Mouse (Mus musculus) CH12.LX (cell line): Measurements from ENCODE around the gene Chd5. TPM values are rescaled to one million over a fixed set of nuclear protein-coding genes. Genes with fewer than 3 reads are reported as not detected.

Experiments
- DNase-seq: peaks from one replicate; pipeline ENCODE4 v3.0.0-alpha.2; 2013; ENCODE audit errors: extremely low read depth
- H3K27ac ChIP-seq: 2 replicates; pipeline ENCODE4 v1.5.1; 2012; ENCODE audit warnings: low read depth, mild to moderate bottlenecking, control low read depth, moderate library complexity; ENCODE audit not compliant: insufficient read depth
- H3K27me3 ChIP-seq: replicated peaks from 2 replicates; pipeline ENCODE3; 2012; ENCODE audit warnings: inconsistent platforms
- H3K36me3 ChIP-seq, 2 experiments: replicated peaks in 1 of 2; 2 replicates each; pipeline versions ENCODE3 to v1.6.1; 2012; ENCODE audit warnings: inconsistent platforms in 1 of 2, low read length in 1 of 2, mild to moderate bottlenecking in 1 of 2, mixed read lengths in 1 of 2, moderate library complexity in 1 of 2; ENCODE audit not compliant: control insufficient read depth in 1 of 2, insufficient read depth in 1 of 2
- H3K4me1 ChIP-seq, 2 experiments: 2 replicates each; pipeline ENCODE4 v1.6.1; 2012; ENCODE audit warnings: inconsistent platforms in 1 of 2, moderate library complexity in 1 of 2; ENCODE audit not compliant: insufficient read depth in 2 of 2, control insufficient read depth in 1 of 2
- H3K4me2 ChIP-seq: 2 replicates; pipeline ENCODE4 v1.6.1; 2012; ENCODE audit warnings: low read depth, mild to moderate bottlenecking, control low read depth; ENCODE audit not compliant: poor library complexity, insufficient read depth, severe bottlenecking
- H3K4me3 ChIP-seq, 3 experiments: fragments of 150-350 bp in 1 of 3; sonication (generic) in 1 of 3; replicated peaks in 1 of 3; 2 replicates each; pipeline versions ENCODE3 to v1.5.1; 2011 to 2012; ENCODE audit warnings: low read depth in 2 of 3, low read length in 2 of 3, mild to moderate bottlenecking in 2 of 3, moderate library complexity in 2 of 3, control low read depth in 1 of 3, improper control_type of control experiment in 1 of 3, inconsistent platforms in 1 of 3, mixed read lengths in 1 of 3; ENCODE audit not compliant: poor library complexity in 1 of 3
- H3K79me2 ChIP-seq: replicated peaks from 2 replicates; pipeline ENCODE4 v1.6.1; 2012; ENCODE audit warnings: mild to moderate bottlenecking, moderate library complexity; ENCODE audit not compliant: control insufficient read depth, poor library complexity, insufficient read depth, severe bottlenecking; ENCODE audit errors: extremely low read depth
- H3K9ac ChIP-seq: 2 replicates; pipeline ENCODE4 v1.6.1; 2012; ENCODE audit warnings: low read depth, mild to moderate bottlenecking, control low read depth, moderate library complexity; ENCODE audit not compliant: insufficient read depth
- H3K9me3 ChIP-seq: replicated peaks from 2 replicates; pipeline ENCODE3; 2012; ENCODE audit warnings: low read length, inconsistent platforms, mixed read lengths
- BHLHE40 ChIP-seq: IDR thresholded peaks from 2 replicates; pipeline ENCODE4 v1.6.1; 2011; ENCODE audit warnings: mild to moderate bottlenecking, low read depth, low read length, improper control_type of control experiment
- CHD1 ChIP-seq: IDR thresholded peaks from 2 replicates; pipeline ENCODE4 v1.6.1; 2012; ENCODE audit warnings: low read depth, low read length, improper control_type of control experiment, inconsistent platforms
- CHD2 ChIP-seq: IDR thresholded peaks from 2 replicates; pipeline ENCODE4 v1.6.1; 2011; ENCODE audit warnings: low read length, improper control_type of control experiment
- CTCF ChIP-seq, 2 experiments: IDR thresholded peaks in 1 of 2; conservative IDR thresholded peaks in 1 of 2; 2 replicates each; pipeline ENCODE4 v1.5.1; 2011 to 2012; ENCODE audit warnings: low read depth in 2 of 2, low read length in 2 of 2, improper control_type of control experiment in 1 of 2, inconsistent platforms in 1 of 2, mild to moderate bottlenecking in 1 of 2, moderate library complexity in 1 of 2
- E2F4 ChIP-seq: IDR thresholded peaks from 2 replicates; pipeline ENCODE4 v1.6.1; 2011; ENCODE audit warnings: low read depth, low read length, improper control_type of control experiment; ENCODE audit not compliant: insufficient replicate concordance
- EP300 ChIP-seq: IDR thresholded peaks from 2 replicates; pipeline ENCODE4 v1.6.1; 2011; ENCODE audit warnings: low read length, improper control_type of control experiment
- GABPA ChIP-seq: IDR thresholded peaks from 2 replicates; pipeline ENCODE4 v1.6.1; 2012; ENCODE audit warnings: low read depth, low read length, improper control_type of control experiment, inconsistent platforms; ENCODE audit not compliant: insufficient replicate concordance
- IRF4 ChIP-seq: IDR thresholded peaks from 2 replicates; pipeline ENCODE4 v1.6.1; 2014; ENCODE audit warnings: low read depth, mild to moderate bottlenecking, inconsistent platforms, low read length, improper control_type of control experiment
- JUN ChIP-seq: IDR thresholded peaks from 2 replicates; pipeline ENCODE4 v1.6.1; 2011; ENCODE audit warnings: low read depth, mild to moderate bottlenecking, low read length, improper control_type of control experiment, moderate library complexity; ENCODE audit not compliant: insufficient read depth
- KAT2A ChIP-seq: IDR thresholded peaks from 2 replicates; pipeline ENCODE4 v1.6.1; 2012; ENCODE audit warnings: low read length, improper control_type of control experiment, inconsistent platforms; ENCODE audit not compliant: insufficient replicate concordance
- MAX ChIP-seq: IDR thresholded peaks from 2 replicates; pipeline ENCODE4 v1.6.1; 2011; ENCODE audit warnings: low read length, improper control_type of control experiment
- MEF2A ChIP-seq: IDR thresholded peaks from 2 replicates; pipeline ENCODE4 v1.6.1; 2014; ENCODE audit warnings: low read depth, mild to moderate bottlenecking, inconsistent platforms, low read length, improper control_type of control experiment, borderline replicate concordance
- MXI1 ChIP-seq: IDR thresholded peaks from 2 replicates; pipeline ENCODE4 v1.6.1; 2011; ENCODE audit warnings: mild to moderate bottlenecking, low read depth, low read length, improper control_type of control experiment
- MYC ChIP-seq: IDR thresholded peaks from 2 replicates; pipeline ENCODE4 v1.6.1; 2011; ENCODE audit warnings: low read depth, mild to moderate bottlenecking, improper control_type of control experiment, low read length
- NELFE ChIP-seq: IDR thresholded peaks from 2 replicates; pipeline ENCODE4 v1.6.1; 2011; ENCODE audit warnings: low read depth, low read length, improper control_type of control experiment
- NRF1 ChIP-seq: IDR thresholded peaks from 2 replicates; pipeline ENCODE4 v1.6.1; 2014; ENCODE audit warnings: low read depth, mild to moderate bottlenecking, inconsistent platforms, low read length, improper control_type of control experiment, moderate library complexity
- PAX5 ChIP-seq: IDR thresholded peaks from 2 replicates; pipeline ENCODE4 v1.6.1; 2012; ENCODE audit warnings: low read length, inconsistent platforms, mixed read lengths
- RCOR1 ChIP-seq: conservative IDR thresholded peaks from 2 replicates; pipeline ENCODE4 v1.6.1; 2012; ENCODE audit warnings: low read depth, mild to moderate bottlenecking, inconsistent platforms, low read length, improper control_type of control experiment
- SMC3 ChIP-seq: IDR thresholded peaks from 2 replicates; pipeline ENCODE4 v1.6.1; 2011; ENCODE audit warnings: low read depth, low read length, improper control_type of control experiment
- USF2 ChIP-seq: conservative IDR thresholded peaks from 2 replicates; pipeline ENCODE4 v1.6.1; 2011; ENCODE audit warnings: low read depth, low read length, improper control_type of control experiment
- ZC3H11A ChIP-seq: IDR thresholded peaks from 2 replicates; pipeline ENCODE4 v1.6.1; 2012; ENCODE audit warnings: low read depth, mild to moderate bottlenecking, inconsistent platforms, low read length, improper control_type of control experiment
- ZNF384 ChIP-seq: IDR thresholded peaks from 2 replicates; pipeline ENCODE4 v1.6.1; 2012; ENCODE audit warnings: low read depth, low read length, improper control_type of control experiment, inconsistent platforms
- dilution Hi-C: fragments of 300-500 bp; cut with MboI; formaldehyde crosslinking; loops from 2 replicates; pipeline ENCODE4 v1.14.3; 2020; ENCODE audit warnings: low sequenced_read_pairs; ENCODE audit not compliant: extremely low pct_unique_long_range_greater_than_20kb, extremely low pct_ligation_motif_present
- in situ Hi-C: fragments of 300-500 bp; cut with MboI; formaldehyde crosslinking; loops from 3 replicates; pipeline ENCODE4 v1.14.3; 2019; ENCODE audit warnings: low sequenced_read_pairs, low pct_ligation_motif_present, low pct_unique_long_range_greater_than_20kb, mixed read lengths
- polyA plus RNA-seq: library from polyadenylated mRNA; unstranded; fragments of >175 nt; gene quantifications from 2 replicates; pipeline ENCODE4 v1.2.1, GENCODE M21; 2012; ENCODE audit warnings: low read depth; ENCODE audit not compliant: insufficient read length
- total RNA-seq, 2 experiments: library from RNA; depleted of rRNA; stranded (reverse); fragments of 300-350 nt in 1 of 2; fragments of >200 nt in 1 of 2; gene quantifications; 2 replicates each; pipeline ENCODE4 v1.2.3; 2012 to 2014

Gene Chd5
- total and polyA plus RNA-seq, 3 experiments: 0.44 to 3.4 (median 1.2) TPM

- Histone ChIP-seq H3K27ac (no peak overlapping the region), H3K9me3 (no peaks in the 10 kb centered on the region), H3K9ac (no peak overlapping the region), H3K4me3 (no peak overlapping the region), H3K4me2 (no peak overlapping the region), H3K36me3 (peaks cover 55 to 99% of the 10 kb centered on the region in 2 experiments), H3K4me1 (no peaks in the 10 kb centered on the region), H3K79me2 (no peaks in the 10 kb centered on the region), H3K27me3 (no peaks in the 10 kb centered on the region)
- DNase-seq: no peak
- dilution Hi-C loops: no loop called here
- TF ChIP-seq CHD1: no peak
- TF ChIP-seq EP300: no peak
- no peak for TF ChIP-seq NRF1
- TF ChIP-seq MAX: no peak
- TF ChIP-seq JUN: no peak
- no peak for TF ChIP-seq IRF4
- TF ChIP-seq KAT2A: no peak
- no peak for TF ChIP-seq MYC
- no peak for TF ChIP-seq SMC3
- TF ChIP-seq NELFE: no peak
- no peak for TF ChIP-seq ZNF384
- TF ChIP-seq GABPA: no peak
- TF ChIP-seq E2F4: no peak
- in situ Hi-C loops: no loop called here
Observed at GRCm38 (mm10) chr4:152406531-152406930, 68.1 kb downstream of the Chd5 start.

GRCm38 (mm10) chr4:152410961-152411360, 72.5 kb downstream of the Chd5 start:
- Histone ChIP-seq H3K4me2 (no peak overlapping the region), H3K27ac (no peak overlapping the region), H3K4me3 (no peak overlapping the region), H3K4me1 (no peaks in the 10 kb centered on the region), H3K27me3 (no peaks in the 10 kb centered on the region), H3K9ac (no peak overlapping the region), H3K9me3 (no peaks in the 10 kb centered on the region), H3K79me2 (no peaks in the 10 kb centered on the region), H3K36me3 (peaks cover 47 to 96% of the 10 kb centered on the region in 2 experiments)
- dilution Hi-C loops (no loop called here), in situ Hi-C loops (no loop called here)
- no peak for TF ChIP-seq ZC3H11A
- TF ChIP-seq MYC: no peak
- no peak for TF ChIP-seq BHLHE40
- no peak for TF ChIP-seq SMC3
- TF ChIP-seq JUN: no peak
- TF ChIP-seq RCOR1: no peak
- no peak for TF ChIP-seq CTCF (conservative IDR thresholded peaks at IDR 0.05 in 1 of 2, IDR thresholded peaks at IDR 0.05 in 1 of 2; ENCODE audit: low read depth in 2 of 2, low read length in 2 of 2)
- no peak for TF ChIP-seq PAX5
- TF ChIP-seq IRF4: no peak
- no peak for TF ChIP-seq CHD1
- no peak for TF ChIP-seq MEF2A
- no peak for TF ChIP-seq USF2
- TF ChIP-seq MXI1: no peak
- no peak for TF ChIP-seq GABPA
- TF ChIP-seq CHD2: no peak
- TF ChIP-seq MAX: no peak
- DNase-seq: no peak
